Mouse (Mus musculus) bone marrow, adult 2 months (tissue): ENCODE results near the gene Arhgef17.

ENCODE experiments used
- CTCF ChIP-seq: fragments of 200-500 bp; IDR thresholded peaks from 2 replicates; pipeline ENCODE4 v1.5.1; 2011; ENCODE audit warnings: low read length, control low read depth; ENCODE audit not compliant: control insufficient read depth, insufficient read depth
- POLR2A ChIP-seq: fragments of 200-500 bp; IDR thresholded peaks from 2 replicates; pipeline ENCODE4 v1.6.1; 2011; ENCODE audit warnings: low read depth, mild to moderate bottlenecking, control low read depth, low read length, borderline replicate concordance; ENCODE audit not compliant: control insufficient read depth

DNA sequence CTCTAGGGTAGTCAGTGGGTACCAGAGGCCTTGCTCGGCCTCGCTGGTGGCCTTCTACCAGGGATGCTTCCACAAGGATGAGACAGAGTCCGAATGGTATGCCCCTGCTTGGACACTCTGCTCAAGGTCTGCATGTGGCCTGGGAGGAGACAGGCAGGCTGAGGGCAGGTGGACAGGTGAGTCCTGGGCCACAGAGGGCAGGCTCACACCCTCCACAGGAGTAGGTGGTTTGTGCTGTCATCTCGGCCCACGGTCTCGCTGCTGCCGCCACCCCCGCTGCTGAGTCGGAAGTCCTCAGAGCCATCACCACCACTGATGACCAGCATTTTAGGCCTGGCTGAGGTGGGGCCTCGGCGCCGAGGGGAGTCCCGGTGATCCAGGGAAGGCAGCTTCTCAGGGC is 58.7 kb downstream of the Arhgef17 start:
- no peak for TF ChIP-seq CTCF
- TF ChIP-seq POLR2A: no peak; the same call in 1 of the 2 replicates
